Mouse (Mus musculus) testis, adult 2 months (tissue): ENCODE results near the gene St6galnac4.

ENCODE experiments used
- CTCF ChIP-seq: fragments of 200-500 bp; IDR thresholded peaks from 2 replicates; pipeline ENCODE4 v1.5.1; 2012; ENCODE audit warnings: low read depth, mild to moderate bottlenecking, inconsistent platforms, low read length, moderate library complexity; ENCODE audit not compliant: control insufficient read depth, insufficient read depth, insufficient replicate concordance
- POLR2A ChIP-seq: fragments of 200-500 bp; IDR thresholded peaks from 2 replicates; pipeline ENCODE4 v1.6.1; 2012; ENCODE audit warnings: low read depth, mild to moderate bottlenecking, inconsistent platforms, low read length, moderate library complexity; ENCODE audit not compliant: control insufficient read depth

DNA sequence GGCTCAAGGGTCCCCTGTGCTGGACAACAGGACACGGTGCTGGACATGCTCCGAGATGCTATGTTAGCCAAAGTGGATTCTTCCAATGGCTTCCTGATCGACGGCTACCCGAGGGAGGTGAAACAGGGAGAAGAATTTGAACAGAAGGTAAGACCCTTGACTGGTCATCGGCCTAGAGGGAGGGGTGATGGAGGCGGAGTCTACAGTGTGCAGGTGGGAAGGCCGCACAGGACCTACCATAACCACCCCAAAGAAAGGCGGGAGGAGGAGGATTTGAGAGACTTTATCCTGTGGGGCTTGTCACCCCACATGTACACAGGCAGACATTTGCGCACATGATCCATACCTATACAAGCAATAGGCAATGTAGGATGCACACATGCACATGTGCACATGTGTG, 44.2 kb downstream of the St6galnac4 start:
- no peak for TF ChIP-seq POLR2A
- no peak for TF ChIP-seq CTCF
